ENCODE assay signal across 26 mouse cellular contexts in genomic region chr1:55174558-55175034, GRCm38 (mm10). TPM values are rescaled to one million over a fixed set of nuclear protein-coding genes. Genes with fewer than 3 reads are reported as not detected.
DNase-seq lines count a peak whose midpoint lies in the region; ATAC-seq lines count a peak whose summit lies in the region.
"Had no signal": no experiment of that assay in that cellular context is flagged by ENCODE, and none has a peak within 500 bp of the region (broad histone marks: within the 10 kb centered on the region; RNA-seq: fewer than 3 reads in every experiment).

No protein-coding gene starts in this region.

- no peaks in the 10 kb centered on the region for H3K9me3 ChIP-seq in hindbrain, embryonic 14.5 days (ENCODE audit: control insufficient read depth, low read length)
- H3K9me3 ChIP-seq in hindbrain, embryonic 16.5 days (ENCODE audit: control insufficient read depth, low read length), result no peaks in the 10 kb centered on the region
- no peaks in the 10 kb centered on the region for H3K9me3 ChIP-seq in intestine, embryonic 14.5 days (ENCODE audit: control insufficient read depth, low read length)
- peaks cover 8% of the 10 kb centered on the region; the same call in 1 of the 2 replicates for H3K9me3 ChIP-seq in stomach, embryonic 16.5 days (replicated peaks; ENCODE audit: control insufficient read depth, low read length)
- H3K9me3 ChIP-seq: embryonic facial prominence, embryonic 15.5 days; G1E; hindbrain, embryonic 15.5 days; limb, embryonic 10.5 days; liver, embryonic 13.5 days; midbrain, embryonic 10.5 days; neural tube, embryonic 15.5 days had no signal

- 0 out of 2 replicates have a peak, but pooled peaks cover 6% of the 10 kb centered on the region for H3K36me3 ChIP-seq in hindbrain, embryonic 14.5 days (replicated peaks; ENCODE audit: control insufficient read depth, insufficient read depth)
- no peaks in the 10 kb centered on the region for H3K36me3 ChIP-seq in hindbrain, embryonic 16.5 days (ENCODE audit: control insufficient read depth, insufficient read depth, low read length)
- no peaks in the 10 kb centered on the region for H3K36me3 ChIP-seq in intestine, embryonic 14.5 days (ENCODE audit: control insufficient read depth, insufficient read depth, low read length)
- no peaks in the 10 kb centered on the region for H3K36me3 ChIP-seq in stomach, embryonic 16.5 days (ENCODE audit: control insufficient read depth, insufficient read depth, low read length)
- H3K36me3 ChIP-seq: G1E; hindbrain, embryonic 15.5 days; liver, embryonic 13.5 days; midbrain, embryonic 10.5 days; neural tube, embryonic 15.5 days had no signal

- H3K27ac ChIP-seq in hindbrain, embryonic 14.5 days, result no peak overlapping the region
- no peak overlapping the region for H3K27ac ChIP-seq in hindbrain, embryonic 16.5 days (ENCODE audit: low read depth, low read length)
- no peak overlapping the region; the same call in 1 of the 2 replicates for H3K27ac ChIP-seq in intestine, embryonic 14.5 days (ENCODE audit: low read depth)
- peak overlapping the region; percentile 67 for H3K27ac ChIP-seq in stomach, embryonic 16.5 days (ENCODE audit: low read length)
- H3K27ac ChIP-seq: embryonic facial prominence, embryonic 15.5 days; hindbrain, embryonic 15.5 days; limb, embryonic 10.5 days; liver, embryonic 13.5 days; macrophage; midbrain, embryonic 10.5 days; neural tube, embryonic 15.5 days had no signal

- H3K27me3 ChIP-seq in hindbrain, embryonic 14.5 days (ENCODE audit: control insufficient read depth, insufficient read depth, low read length), result no peaks in the 10 kb centered on the region
- no peaks in the 10 kb centered on the region for H3K27me3 ChIP-seq in hindbrain, embryonic 16.5 days (replicated peaks; ENCODE audit: control insufficient read depth, insufficient read depth, low read length)
- no peaks in the 10 kb centered on the region for H3K27me3 ChIP-seq in intestine, embryonic 14.5 days (replicated peaks; ENCODE audit: control insufficient read depth, insufficient read depth, low read length)
- H3K27me3 ChIP-seq in stomach, embryonic 16.5 days (ENCODE audit: control insufficient read depth, insufficient read depth, low read length), result no peaks in the 10 kb centered on the region
- H3K27me3 ChIP-seq: CH12.LX; embryonic facial prominence, embryonic 15.5 days; hindbrain, embryonic 15.5 days; liver, embryonic 13.5 days; neural tube, embryonic 15.5 days; Patski had no signal

- no peak overlapping the region for H3K4me3 ChIP-seq in hindbrain, embryonic 14.5 days (replicated peaks; ENCODE audit: low read length)
- no peak overlapping the region for H3K4me3 ChIP-seq in hindbrain, embryonic 16.5 days (ENCODE audit: low read length)
- H3K4me3 ChIP-seq in intestine, embryonic 14.5 days (ENCODE audit: low read depth, low read length), result no peak overlapping the region
- no peak overlapping the region for H3K4me3 ChIP-seq in stomach, embryonic 16.5 days (replicated peaks; ENCODE audit: low read length)
- H3K4me3 ChIP-seq: embryonic facial prominence, embryonic 15.5 days; hindbrain, embryonic 15.5 days; limb, embryonic 10.5 days; liver, embryonic 13.5 days; midbrain, embryonic 10.5 days; neural tube, embryonic 15.5 days had no signal

- ATAC-seq in hindbrain, embryonic 14.5 days (ENCODE audit: low FRiP score), result 0 out of 2 replicates have a peak, but pooled peaks have one; percentile 25
- ATAC-seq in hindbrain, embryonic 16.5 days, result no peak
- peak; percentile 49; the same call in 1 of the 2 replicates for ATAC-seq in intestine, embryonic 14.5 days (replicated peaks; ENCODE audit: low FRiP score, low TSS enrichment, low read depth)
- ATAC-seq in stomach, embryonic 16.5 days (ENCODE audit: insufficient read depth, low FRiP score), result peak; percentile 27; the same call in 1 of the 2 replicates
- ATAC-seq: Patski had no signal

- no peak overlapping the region for H3K9ac ChIP-seq in hindbrain, embryonic 14.5 days
- H3K9ac ChIP-seq in hindbrain, embryonic 16.5 days (ENCODE audit: low read depth, low read length), result no peak overlapping the region
- no peak overlapping the region for H3K9ac ChIP-seq in intestine, embryonic 14.5 days (ENCODE audit: low read length)
- H3K9ac ChIP-seq in stomach, embryonic 16.5 days (ENCODE audit: low read length), result no peak overlapping the region
- H3K9ac ChIP-seq: embryonic facial prominence, embryonic 15.5 days; hindbrain, embryonic 15.5 days; liver, embryonic 13.5 days; neural tube, embryonic 15.5 days had no signal

- no peak overlapping the region for H3K4me2 ChIP-seq in hindbrain, embryonic 14.5 days (replicated peaks)
- no peak overlapping the region for H3K4me2 ChIP-seq in hindbrain, embryonic 16.5 days (ENCODE audit: low read length)
- H3K4me2 ChIP-seq in intestine, embryonic 14.5 days (ENCODE audit: low read length), result no peak overlapping the region
- no peak overlapping the region for H3K4me2 ChIP-seq in stomach, embryonic 16.5 days (ENCODE audit: low read depth, low read length)
- H3K4me2 ChIP-seq: embryonic facial prominence, embryonic 15.5 days; hindbrain, embryonic 15.5 days; liver, embryonic 13.5 days; neural tube, embryonic 15.5 days had no signal

- DNase-seq in hindbrain, embryonic 14.5 days (ENCODE audit: low spot score), result no peak
- peak; percentile 38 for DNase-seq in brain, adult 2 months (ENCODE audit: low read depth, low spot score)
- no peak for DNase-seq in intestine, embryonic 14.5 days (ENCODE audit: low spot score)
- no peak for DNase-seq in cerebellum, postnatal 25 days
- no peak for DNase-seq in adrenal gland, adult 8-10 months
- DNase-seq: adrenal gland, adult 2 months; B cell, adult 2 months; cerebellum, adult 8-10 months; gastrocnemius, postnatal 36 days; heart, postnatal 36 days; kidney, adult 2 months; kidney, postnatal 10 days; liver, embryonic 13.5 days; right cerebral cortex, adult 18-20 months; thymus, postnatal 14 days had no signal

- WGBS in hindbrain, embryonic 14.5 days, result 32% methylated on average over 3 of the region's 3 CpGs
- 34% methylated on average over 3 of the region's 3 CpGs for WGBS in hindbrain, embryonic 16.5 days
- WGBS in intestine, embryonic 14.5 days, result 15% methylated on average over 3 of the region's 3 CpGs
- 14% methylated on average over 3 of the region's 3 CpGs for WGBS in stomach, embryonic 16.5 days

- H3K4me1 ChIP-seq in hindbrain, embryonic 14.5 days (replicated peaks; ENCODE audit: control insufficient read depth, insufficient read depth, low read length), result no peaks in the 10 kb centered on the region
- H3K4me1 ChIP-seq in hindbrain, embryonic 16.5 days (ENCODE audit: control insufficient read depth, insufficient read depth, low read depth, low read length), result no peaks in the 10 kb centered on the region
- no peaks in the 10 kb centered on the region for H3K4me1 ChIP-seq in intestine, embryonic 14.5 days (replicated peaks; ENCODE audit: control insufficient read depth, insufficient read depth, low read length)
- no peaks in the 10 kb centered on the region for H3K4me1 ChIP-seq in stomach, embryonic 16.5 days (ENCODE audit: control insufficient read depth, insufficient read depth, low read length)
- H3K4me1 ChIP-seq: embryonic facial prominence, embryonic 15.5 days; hindbrain, embryonic 15.5 days; limb, embryonic 10.5 days; liver, embryonic 13.5 days; neural tube, embryonic 15.5 days had no signal

RNA-seq across cellular contexts. Expression of gene Mob4, which starts 43.6 kb away (rescaled TPM):
- polyA plus RNA-seq in hindbrain, embryonic 14.5 days (2014; fragmentation: Nextera tagmentation; extraction: Ambion mirVana), result 157 and 177 TPM in 2 replicates
- 158 and 160 TPM in 2 replicates for polyA plus RNA-seq in hindbrain, embryonic 16.5 days (2015; fragmentation: Nextera tagmentation; extraction: Ambion mirVana)
- polyA plus RNA-seq in intestine, embryonic 14.5 days (2014; fragmentation: Nextera tagmentation; extraction: Ambion mirVana), result 145 and 146 TPM in 2 replicates
- polyA plus RNA-seq in stomach, embryonic 16.5 days (2015; fragmentation: Nextera tagmentation; extraction: Ambion mirVana), result 153 TPM in 2 replicates
- total RNA-seq in adrenal gland, adult 8-10 months (2022), result 100 to 1,000 TPM; 120 to 399 (median 199) TPM

RNA-seq across cellular contexts. Expression of gene Rftn2, which starts 52.0 kb away (rescaled TPM):
- 10.2 and 11.6 TPM in 2 replicates for polyA plus RNA-seq in hindbrain, embryonic 14.5 days (2014; fragmentation: Nextera tagmentation; extraction: Ambion mirVana)
- polyA plus RNA-seq in hindbrain, embryonic 16.5 days (2015; fragmentation: Nextera tagmentation; extraction: Ambion mirVana), result 13.0 and 15.5 TPM in 2 replicates
- polyA plus RNA-seq in intestine, embryonic 14.5 days (2014; fragmentation: Nextera tagmentation; extraction: Ambion mirVana), result 9.4 and 14.8 TPM in 2 replicates
- 8.4 and 10.6 TPM in 2 replicates for polyA plus RNA-seq in stomach, embryonic 16.5 days (2015; fragmentation: Nextera tagmentation; extraction: Ambion mirVana)
- 10 to 100 TPM; 20.8 to 37.2 (median 30.9) TPM for total RNA-seq in adrenal gland, adult 8-10 months (2022)
